Mouse (Mus musculus) heart, postnatal 4 days (tissue): Measurements from ENCODE around the gene Pzp. TPM values are rescaled to one million over a fixed set of nuclear protein-coding genes. Genes with fewer than 3 reads are reported as not detected.

ENCODE experiments used
- DNase-seq: peaks from one replicate; pipeline ENCODE4 v3.0.0; 2021
- total RNA-seq, 2 experiments: library from RNA; stranded (reverse); gene quantifications; 2 replicates each; pipeline ENCODE4 v1.2.3; 2021

Pzp gene
- 1 to 10 TPM; 1.1 to 2.9 TPM for total RNA-seq

DNA sequence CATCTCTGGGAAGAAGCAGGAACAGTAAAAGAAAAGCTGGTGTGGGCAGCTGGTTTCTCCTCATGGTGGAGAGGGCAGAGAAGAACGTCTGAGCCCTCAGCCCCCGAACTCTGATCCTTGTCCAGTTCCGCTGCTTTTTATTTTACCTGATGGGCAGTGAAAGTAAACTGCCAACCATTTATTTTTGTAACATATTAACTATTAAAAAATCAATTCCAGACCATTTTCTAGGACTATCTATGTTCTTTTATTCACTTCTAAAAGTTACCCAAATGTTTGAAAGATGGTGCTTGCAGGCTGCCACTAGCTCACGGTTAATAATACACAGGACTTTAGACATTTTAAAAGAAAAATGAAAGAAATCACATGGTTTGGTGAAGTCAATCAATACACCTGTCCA is at the start of gene Pzp:
Pzp (minus strand) TSS at position 120 of the 400 bp plus-strand sequence.
- no peak for DNase-seq

DNA sequence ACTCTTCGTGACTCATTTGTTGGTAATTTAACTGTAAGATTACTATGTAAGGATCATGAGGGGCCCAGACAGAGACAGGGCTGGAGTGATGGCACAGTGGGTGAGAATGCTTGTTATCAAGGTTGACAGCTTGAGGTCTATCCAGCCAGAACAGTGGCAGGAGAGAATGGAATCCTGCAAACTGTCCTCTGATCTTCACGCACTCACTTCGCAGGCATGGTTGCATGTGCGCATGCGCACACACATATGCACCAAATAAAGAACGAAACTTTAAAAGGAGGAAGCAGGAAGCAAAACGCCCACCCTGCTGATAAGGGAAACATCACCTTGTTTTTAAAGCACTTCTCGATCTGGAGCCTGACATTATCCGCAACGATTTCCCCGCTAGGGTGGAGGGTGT is 40.1 kb upstream of the Pzp start:
- DNase-seq: no peak

DNA sequence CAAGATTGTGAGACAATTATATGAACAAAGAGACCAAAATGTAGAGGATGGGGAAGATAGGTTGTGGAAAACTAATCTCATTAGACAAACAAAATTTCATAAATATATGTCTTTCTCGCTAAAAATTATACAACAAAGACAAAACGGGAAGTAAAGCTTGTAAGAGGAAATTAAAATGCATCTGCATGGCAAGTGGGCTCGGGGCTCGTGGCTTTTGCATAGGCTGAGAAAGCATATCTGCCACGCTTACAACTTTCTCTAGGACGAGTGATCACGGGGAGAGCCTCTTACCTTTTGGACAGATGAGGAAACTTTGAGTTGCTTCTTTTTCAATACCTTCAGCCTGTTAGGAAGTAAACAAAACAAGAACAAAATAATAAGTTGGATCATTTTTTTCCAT is 27.5 kb upstream of the Pzp start:
- DNase-seq: no peak

DNA sequence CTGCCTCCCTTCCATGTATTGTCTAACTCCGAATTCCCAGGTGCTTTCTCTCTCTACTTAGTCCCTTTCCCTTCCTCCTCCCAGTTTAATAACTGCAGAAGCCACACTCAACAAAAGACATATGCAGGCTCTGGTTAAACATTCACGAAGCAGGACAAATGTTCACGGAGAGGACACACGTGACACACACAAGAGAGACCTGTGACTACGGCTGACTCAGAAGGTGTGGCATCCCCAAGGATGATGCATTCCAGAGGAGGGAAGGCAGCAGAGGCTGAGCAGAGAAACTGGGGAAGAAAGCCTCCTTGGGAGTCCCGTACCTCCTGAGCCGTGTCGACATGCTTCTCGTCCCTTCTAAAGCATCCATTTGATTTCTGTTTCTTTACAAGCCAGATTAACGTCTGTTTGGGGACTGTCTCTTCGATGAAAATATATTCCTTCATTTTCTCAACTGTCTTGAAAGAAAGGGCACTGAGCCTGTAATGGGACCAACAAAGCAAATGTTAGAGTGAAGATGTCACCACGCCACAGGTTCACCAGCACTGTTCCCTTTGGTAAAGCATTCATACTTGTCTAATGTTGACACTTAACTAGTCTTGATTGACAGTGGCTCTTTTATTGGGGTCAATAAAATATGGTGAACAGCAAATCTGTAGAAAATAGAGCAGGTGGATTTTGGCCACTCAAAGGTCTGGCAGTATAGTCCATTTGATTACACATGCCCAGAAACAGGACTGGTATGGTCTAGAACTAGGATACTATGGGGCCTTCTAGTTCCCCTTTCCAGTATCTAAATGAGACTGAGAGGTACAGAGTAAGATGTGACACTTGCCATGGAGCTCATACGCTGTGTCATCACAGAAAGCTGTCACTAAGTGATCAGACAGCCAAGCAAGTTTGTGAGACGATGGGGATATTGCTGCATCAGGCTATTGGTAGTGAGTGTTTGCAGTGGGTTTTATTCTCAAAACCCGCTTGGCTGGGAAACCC is 23.2 kb upstream of the Pzp start:
- no peak for DNase-seq

DNA sequence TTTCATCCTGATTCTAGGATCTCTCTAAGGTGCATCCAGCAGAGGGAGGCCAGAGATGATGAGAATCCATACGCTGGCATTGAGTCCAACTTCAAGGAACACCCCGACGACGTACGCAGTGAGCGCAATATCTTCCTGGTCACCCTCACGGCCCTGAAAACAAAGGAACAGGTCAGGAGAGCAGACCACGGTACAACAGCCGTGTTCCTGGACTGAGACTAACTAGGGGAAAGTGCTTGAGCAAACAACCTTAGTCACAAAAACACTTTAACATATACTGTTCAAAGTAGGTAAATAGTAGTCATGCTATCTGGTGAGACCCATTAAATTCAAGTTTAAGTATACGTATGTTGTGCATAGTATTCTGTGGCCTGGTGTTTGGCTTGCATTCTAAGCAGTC is 22.0 kb upstream of the Pzp start:
- no peak for DNase-seq

DNA sequence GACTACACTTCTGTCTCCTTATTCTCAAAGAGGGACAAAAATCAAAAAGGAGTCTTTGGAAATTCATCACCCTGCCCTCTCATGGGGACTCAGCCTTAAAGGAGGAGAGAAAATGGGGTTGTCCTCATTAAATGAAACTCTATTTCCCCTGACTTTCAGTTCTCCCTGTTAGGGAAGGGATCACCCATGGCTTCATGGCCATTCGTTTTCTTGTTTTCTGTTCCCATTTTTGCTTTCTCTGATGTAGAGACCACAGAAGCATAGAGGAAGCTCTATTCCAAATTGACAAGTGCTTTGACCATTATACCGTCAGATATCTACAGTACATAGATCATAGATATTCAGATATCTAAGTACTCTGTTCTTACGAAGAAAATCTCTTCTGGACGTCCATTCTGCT is 18.9 kb upstream of the Pzp start:
- no peak for DNase-seq

DNA sequence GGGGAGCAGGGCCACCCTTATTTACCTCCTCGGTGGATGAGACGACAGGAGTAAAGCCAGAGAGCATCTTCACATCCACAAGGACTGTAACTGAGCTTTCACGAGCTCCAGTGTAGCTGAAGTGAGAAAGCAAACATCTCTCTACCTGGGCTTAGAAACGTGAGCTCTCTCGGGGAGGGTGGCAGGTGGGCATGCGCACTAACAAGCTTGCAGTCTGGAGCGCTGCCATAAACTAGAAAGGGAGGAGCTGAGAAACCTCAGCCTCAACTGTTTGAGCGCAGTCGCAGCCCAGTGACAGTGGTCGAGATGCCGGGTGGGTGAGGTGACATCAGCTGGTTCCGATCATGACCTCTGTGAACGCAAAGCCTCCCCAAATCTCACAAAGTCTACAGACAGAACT is 16.7 kb upstream of the Pzp start:
- DNase-seq: no peak

DNA sequence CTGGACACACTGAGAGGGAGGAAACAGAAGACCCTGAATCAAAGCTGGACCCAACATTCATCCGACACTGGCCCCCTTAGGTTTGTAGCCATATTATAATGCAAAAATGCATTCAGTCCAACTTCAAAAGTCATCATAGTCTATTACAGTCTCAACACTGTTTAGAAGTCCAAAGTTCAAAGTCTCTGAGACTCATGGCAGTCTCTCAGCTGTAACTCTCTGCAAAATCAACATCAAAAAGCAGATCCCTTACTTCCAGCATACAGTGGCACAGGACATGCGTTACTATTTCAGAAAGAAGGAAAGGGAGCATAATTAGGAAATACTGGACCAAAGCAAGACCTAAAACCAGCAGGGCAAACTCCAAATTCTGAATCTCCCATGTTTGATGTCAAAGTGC is 8.7 kb upstream of the Pzp start:
- no peak for DNase-seq

DNA sequence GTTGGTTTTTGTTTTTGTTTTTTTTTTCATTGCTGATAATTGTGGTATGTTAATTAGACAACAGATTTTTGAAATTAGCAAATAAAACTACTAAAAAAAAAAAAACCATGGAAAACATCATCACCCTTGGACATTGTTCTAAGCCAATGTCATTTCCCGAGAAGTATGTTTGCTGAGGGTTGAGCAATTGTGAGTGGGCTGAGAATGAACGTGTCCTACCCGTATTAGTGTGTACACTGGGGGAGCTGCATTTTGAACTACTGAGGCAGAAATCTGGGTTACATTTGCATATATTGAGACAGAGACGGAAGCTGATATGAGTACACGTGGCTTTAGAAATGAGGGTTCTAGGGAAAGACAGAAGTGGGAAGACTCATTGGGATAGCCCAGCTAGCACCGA is 6.8 kb upstream of the Pzp start:
- DNase-seq: no peak

DNA sequence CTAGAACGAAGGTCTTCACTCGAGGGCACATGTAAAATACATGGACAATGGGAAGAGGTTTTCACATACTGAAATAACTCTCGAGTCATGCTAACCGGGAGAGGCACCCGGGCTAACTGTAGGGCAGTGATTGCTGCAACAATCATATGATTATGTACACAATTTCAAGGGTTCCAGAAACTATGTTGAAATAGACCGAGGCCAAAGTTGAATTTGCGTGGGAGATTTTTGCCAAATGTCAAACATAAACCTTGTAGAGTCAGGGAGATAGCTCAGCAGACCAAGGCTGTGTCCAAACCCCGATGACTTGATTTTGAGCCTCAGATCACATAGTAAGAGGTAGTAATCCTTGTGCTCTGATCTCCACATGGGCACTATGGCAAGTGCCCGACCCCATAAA is 6.2 kb upstream of the Pzp start:
- DNase-seq: no peak

DNA sequence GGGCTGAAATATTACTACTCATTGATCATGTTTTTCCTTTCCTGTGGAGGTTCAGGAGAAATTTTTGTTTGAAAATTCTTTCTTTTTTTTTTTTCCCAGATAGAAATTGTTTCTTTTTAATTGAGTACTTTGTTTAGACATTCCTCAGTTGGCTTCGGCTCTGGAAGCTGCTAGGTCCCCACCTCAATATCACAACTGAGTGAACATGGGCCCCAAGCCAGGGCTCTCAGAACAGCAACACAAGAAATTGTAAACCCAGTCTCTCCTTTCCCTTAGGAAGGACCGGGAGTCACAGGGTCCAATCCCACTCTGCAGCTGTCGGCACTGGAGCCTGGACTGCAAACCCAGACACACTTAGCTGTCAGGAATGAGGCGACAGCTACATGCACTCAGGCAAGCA is 2.0 kb upstream of the Pzp start:
- no peak for DNase-seq

DNA sequence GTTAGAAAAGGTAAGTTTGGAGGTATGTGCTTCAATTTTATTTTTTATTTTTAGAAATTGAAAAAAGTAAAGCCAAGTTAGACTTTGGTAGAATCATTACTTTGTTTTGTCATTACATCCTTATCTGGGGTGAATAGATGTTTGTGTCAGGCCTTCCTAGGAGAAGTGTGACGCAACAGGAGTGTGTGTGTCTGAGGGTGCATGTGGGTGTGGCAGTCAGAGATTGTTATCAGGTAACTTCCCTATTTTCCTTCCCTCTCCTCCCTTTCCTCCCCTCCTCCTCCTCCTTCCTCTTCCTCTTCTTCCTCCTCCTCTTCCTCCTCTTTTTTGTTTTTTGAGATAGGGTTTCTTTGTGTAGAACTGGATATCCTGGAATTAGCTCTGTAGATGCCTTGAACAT is 590 bp upstream of the Pzp start:
- DNase-seq: no peak

DNA sequence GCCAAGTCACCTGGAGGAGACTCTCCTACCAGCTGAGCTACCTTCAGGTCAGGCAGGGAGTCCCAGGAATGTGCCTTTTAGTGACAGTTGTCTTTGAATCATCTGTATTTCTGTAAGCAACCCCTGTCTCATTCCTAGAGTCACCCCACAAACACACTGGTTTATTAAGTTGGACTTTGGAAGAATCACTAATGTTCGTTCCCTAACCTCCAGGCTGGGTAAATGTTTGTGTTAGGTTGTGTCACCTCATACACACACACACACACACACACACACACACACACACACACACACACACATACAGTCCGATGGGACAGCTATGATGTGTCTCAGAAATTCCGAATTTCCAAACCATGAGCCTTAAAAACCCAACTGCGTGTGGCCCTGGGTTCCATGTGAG is 719 bp downstream of the Pzp start:
- DNase-seq: no peak

DNA sequence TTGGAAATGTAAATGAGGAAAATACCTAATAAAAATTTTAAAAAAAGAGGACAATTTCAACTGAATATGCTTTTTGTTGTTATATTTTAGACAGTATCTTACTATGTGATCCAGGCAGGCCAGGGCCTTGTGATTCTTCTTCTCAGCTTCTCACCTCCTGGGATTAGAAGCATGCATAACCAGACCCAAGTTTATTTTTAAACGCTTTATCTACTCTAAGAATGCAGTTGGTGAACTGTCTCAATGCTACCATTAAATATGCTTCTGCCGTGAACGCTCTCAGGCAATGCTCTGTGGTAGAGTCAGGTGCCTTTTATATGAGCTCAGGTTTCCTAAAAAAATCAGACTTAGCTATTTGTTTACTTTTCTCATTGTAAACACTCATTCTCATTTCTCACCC is 3.2 kb downstream of the Pzp start:
- no peak for DNase-seq

DNA sequence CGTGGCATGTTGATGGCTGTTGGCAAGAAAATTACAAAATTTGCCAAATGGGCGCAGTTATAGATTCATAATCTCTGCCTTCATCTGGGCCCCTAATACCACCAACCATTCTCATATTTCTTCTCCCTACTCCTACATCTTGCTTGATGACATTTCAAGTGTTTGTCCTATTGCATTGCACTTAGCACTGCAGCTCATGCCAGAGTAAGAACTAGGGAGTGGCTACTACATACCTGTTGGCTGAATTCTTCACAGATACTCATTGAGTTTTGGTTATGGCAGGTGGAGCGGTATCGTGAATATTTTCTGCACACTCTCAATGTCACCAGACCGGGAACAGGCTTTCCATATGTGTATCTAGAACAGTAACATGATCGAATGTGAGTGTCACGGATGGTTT is 7.4 kb downstream of the Pzp start:
- no peak for DNase-seq

DNA sequence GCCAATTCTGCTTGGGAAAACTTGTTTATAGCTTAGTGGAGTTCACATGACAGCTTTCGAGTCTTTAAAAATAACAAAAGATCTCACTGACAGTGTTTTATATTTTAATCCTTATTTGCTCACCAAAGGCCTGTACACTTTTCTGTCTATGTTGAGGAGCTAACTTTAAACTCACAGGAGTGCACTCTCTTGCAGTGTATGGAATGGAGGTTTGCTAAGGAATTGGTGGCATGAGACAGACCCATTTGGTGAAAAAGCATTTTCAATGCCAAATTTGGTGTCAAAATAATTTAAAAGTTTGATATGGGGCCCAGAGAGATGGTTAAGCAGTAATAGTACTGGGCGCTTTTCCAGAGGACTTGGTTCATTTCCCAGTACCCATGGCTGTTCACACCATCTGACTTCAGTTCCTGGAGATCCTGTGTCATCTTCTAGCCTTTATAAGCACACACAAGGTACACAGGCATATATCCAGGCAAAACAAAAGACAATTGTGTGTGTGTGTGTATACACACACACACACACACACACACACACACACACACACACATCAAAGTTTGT is 20.8 kb downstream of the Pzp start:
- DNase-seq: no peak

DNA sequence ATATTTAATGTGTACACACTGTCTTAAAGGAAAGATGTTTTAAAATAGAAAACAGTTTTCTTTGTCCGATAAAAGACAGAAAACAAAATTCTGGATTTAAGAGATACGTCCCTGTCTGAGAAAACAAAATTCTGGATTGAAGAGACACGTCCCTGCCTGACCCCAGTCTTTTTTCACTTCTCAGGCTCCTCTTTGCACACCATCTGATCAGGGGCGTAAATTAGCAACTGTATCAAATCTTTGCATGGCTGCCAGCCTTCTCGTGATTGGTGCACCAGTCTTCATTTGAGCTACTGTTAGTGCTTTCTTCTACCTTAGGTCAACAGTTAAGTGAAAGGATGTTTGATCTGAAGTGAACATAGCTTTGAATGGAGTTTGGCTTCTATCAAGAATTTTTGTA is 21.8 kb downstream of the Pzp start:
- DNase-seq: no peak

DNA sequence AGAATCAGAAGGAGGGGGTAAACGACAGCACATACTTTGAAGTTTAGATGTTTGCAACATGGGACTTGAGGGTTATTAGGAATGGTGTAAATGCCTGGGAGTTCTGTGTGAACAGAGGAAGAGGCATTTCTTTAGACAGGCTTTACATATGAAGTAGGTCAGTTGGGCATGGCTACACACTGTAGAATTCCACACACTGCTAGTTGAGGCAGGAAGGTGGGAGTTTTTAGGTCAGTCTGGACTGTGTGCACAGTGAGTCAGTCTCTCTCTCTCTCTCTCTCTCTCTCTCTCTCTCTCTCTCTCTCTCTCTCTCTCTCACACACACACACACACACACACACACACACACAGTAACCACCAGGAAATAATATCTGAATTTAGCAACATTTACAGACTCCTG is 31.2 kb downstream of the Pzp start:
- DNase-seq: no peak

DNA sequence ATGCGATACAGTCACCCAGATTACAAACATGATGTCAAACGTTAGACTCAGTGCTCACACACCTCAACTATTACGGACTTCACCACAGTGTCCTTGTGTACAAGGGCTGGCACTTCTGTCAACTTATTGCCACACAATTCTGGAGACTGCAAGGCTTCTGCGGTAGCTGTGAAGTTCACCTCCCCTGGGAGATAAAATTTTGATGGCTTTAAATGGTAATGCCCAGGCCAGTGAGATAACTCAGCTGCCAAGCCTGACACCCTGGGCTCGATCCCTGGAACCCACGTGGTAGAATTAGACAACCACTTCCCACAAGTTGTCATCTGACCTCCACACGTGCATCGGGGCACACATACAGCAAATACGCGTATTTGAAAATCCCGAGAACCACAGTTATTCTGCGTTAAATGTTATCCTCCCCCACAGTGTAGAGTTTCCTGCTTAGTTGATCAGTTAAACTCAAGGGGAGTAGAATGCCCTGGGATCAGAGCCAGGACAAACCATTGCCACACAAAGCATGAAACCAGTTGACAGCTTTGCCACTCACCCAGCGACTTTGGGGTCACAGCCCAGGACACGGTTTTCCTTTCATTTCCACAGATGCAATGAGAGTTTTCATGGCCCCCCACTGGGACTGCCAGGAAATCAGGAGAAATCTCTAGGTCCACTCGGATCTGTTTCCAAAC is 31.7 kb downstream of the Pzp start:
- peak; percentile 23 for DNase-seq

DNA sequence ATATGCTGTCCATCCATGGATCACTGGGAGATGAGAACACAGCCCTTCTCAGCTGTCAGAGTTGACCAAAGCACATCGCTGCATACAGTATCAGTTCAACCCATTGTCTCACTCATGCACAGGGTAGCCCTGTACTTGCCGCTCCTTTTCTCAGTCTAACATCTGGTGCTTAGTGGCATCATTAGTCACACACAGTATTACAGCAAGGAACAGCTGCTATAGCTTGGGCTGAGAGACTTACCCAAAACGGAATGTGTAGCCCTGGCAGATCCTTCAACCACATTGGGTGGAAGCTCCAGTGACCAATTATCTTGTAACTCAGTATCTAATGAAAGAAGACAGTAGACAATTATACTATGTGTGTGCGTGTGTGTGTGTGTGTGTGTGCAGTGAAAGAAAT is 34.6 kb downstream of the Pzp start:
- no peak for DNase-seq

DNA sequence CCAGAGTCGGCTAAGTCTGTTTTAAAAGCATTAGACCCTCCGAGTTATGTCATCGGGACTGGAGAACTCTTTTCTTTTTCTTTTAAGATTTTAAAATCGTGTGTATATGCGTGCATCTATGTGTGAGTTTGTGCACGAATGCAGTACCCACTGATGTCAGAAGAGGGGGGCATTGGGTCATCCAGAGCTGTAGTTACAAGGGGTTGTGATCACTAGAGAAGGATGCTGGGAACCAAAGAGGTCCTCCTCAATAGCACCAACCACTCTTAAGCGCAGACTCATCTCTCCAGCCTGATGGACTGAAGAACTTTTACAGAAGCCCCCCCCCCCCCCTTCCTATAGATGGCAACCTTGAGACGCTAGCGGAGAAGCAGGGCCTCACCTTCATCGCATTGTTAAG is 36.4 kb downstream of the Pzp start:
- no peak for DNase-seq

DNA sequence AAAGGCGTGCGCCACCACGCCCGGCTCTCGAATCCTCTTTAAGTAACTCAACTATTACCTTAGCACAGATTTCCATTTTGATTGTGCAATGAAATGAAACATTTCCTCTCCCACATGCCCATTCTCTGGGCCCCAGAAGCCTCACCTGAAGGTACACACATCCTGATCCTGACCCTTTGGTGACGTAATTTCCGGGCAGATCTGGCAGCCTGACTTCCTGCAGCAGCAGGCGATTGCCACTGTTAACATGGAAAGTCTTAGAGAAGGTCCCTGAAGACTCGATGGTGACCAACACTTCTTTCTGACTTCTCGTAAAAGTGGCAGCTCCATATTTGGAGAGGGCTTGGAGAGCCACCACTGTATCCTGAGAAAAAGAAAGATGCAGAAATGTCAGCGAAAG is 38.8 kb downstream of the Pzp start:
- no peak for DNase-seq
